Mouse (Mus musculus): ENCODE data around the gene Foxj3. TPM values are rescaled to one million over a fixed set of nuclear protein-coding genes. Genes with fewer than 3 reads are reported as not detected.

The Foxj3 gene
- polyA plus RNA-seq, 1 experiment: 14.0 TPM

Other genes starting within 250 kb of the Foxj3 start
- gene Ybx1, start 242.4 kb upstream of the Foxj3 start, polyA plus RNA-seq (2012; rRNA removed): 130 and 192 TPM in 2 replicates
- gene Ppih, start 216.5 kb upstream of the Foxj3 start, polyA plus RNA-seq (2012; rRNA removed): 9.1 and 9.5 TPM in 2 replicates
- 1.1 and 2.0 TPM in 2 replicates for gene Ccdc30, start 121.5 kb upstream of the Foxj3 start, polyA plus RNA-seq (2012; rRNA removed)
- gene Ppcs, start 114.6 kb upstream of the Foxj3 start, polyA plus RNA-seq (2012; rRNA removed): 14.0 and 15.4 TPM in 2 replicates
- 3.4 and 4.5 TPM in 2 replicates for gene Zmynd12, start 114.2 kb upstream of the Foxj3 start, polyA plus RNA-seq (2012; rRNA removed)
- 0.05 and 0.31 TPM in 2 replicates for gene Rimkla, start 44.4 kb upstream of the Foxj3 start, polyA plus RNA-seq (2012; rRNA removed)
- 10.0 and 11.4 TPM in 2 replicates for gene Frg2f1, start 2.5 kb downstream of the Foxj3 start, polyA plus RNA-seq (2012; rRNA removed)
- 0.68 TPM in 1 of 2 replicates, not detected in the other for gene Guca2a, start 100.7 kb downstream of the Foxj3 start, polyA plus RNA-seq (2012; rRNA removed)
- gene Guca2b, start 122.0 kb downstream of the Foxj3 start, polyA plus RNA-seq (2012; rRNA removed): 0.53 and 0.84 TPM in 2 replicates
- 18.2 and 20.9 TPM in 2 replicates for gene Hivep3, start 196.8 kb downstream of the Foxj3 start, polyA plus RNA-seq (2012; rRNA removed)